Mouse (Mus musculus): Measurements from ENCODE around the gene Hmgn2. TPM values are rescaled to one million over a fixed set of nuclear protein-coding genes. Genes with fewer than 3 reads are reported as not detected.

The Hmgn2 gene
- polyA plus RNA-seq, 1 experiment from 2014 or later, result 3,367 TPM

GRCm38 (mm10) chr4:133969114-133969770, 792 bp upstream of the Hmgn2 start:
- Histone ChIP-seq H3K9ac (peak overlapping the region; percentile 97), H3K27me3 (no peaks in the 10 kb centered on the region), H3K4me1 (peaks cover 58% of the 10 kb centered on the region), H3K9me3 (replicated peaks) (no peaks in the 10 kb centered on the region), H3K4me2 (peak overlapping the region; percentile 98), H3K36me3 (ENCODE audit: poor library complexity, severe bottlenecking) (peaks cover 26% of the 10 kb centered on the region), H3K4me3 (peak overlapping the region; percentile 76), H3K27ac (peak overlapping the region; percentile 99)
- ATAC-seq, result peak; percentile 19
- 33% methylated on average over 8 of the region's 8 CpGs for WGBS

- peak overlapping the region; percentile 97 for H3K9ac ChIP-seq
- H3K4me2 ChIP-seq, result peak overlapping the region; percentile 98
- under 1% methylated on average over 15 of the region's 29 CpGs for WGBS
- peaks cover 66% of the 10 kb centered on the region for H3K4me1 ChIP-seq
- peak overlapping the region; percentile 99 for H3K27ac ChIP-seq
- H3K36me3 ChIP-seq (ENCODE audit: poor library complexity, severe bottlenecking), result peaks cover 37% of the 10 kb centered on the region
- H3K4me3 ChIP-seq, result peak overlapping the region; percentile 76
- H3K27me3 ChIP-seq, result no peaks in the 10 kb centered on the region
- no peaks in the 10 kb centered on the region for H3K9me3 ChIP-seq (replicated peaks)
- peak; percentile 82 for ATAC-seq
These were observed 642 bp downstream of the Hmgn2 start for GRCm38 (mm10) chr4:133967866-133968149.

GRCm38 (mm10) chr4:133967138-133967865, 1.1 kb downstream of the Hmgn2 start:
- peak overlapping the region; percentile 99 for H3K27ac ChIP-seq
- peaks cover 36% of the 10 kb centered on the region for H3K36me3 ChIP-seq (ENCODE audit: poor library complexity, severe bottlenecking)
- peak overlapping the region; percentile 76 for H3K4me3 ChIP-seq
- H3K4me1 ChIP-seq, result peaks cover 66% of the 10 kb centered on the region
- H3K9ac ChIP-seq, result peak overlapping the region; percentile 97
- under 1% methylated on average over 60 of the region's 101 CpGs for WGBS
- ATAC-seq, result peak; percentile 65
- no peaks in the 10 kb centered on the region for H3K27me3 ChIP-seq
- peak overlapping the region; percentile 98 for H3K4me2 ChIP-seq
- no peaks in the 10 kb centered on the region for H3K9me3 ChIP-seq (replicated peaks)

DNA sequence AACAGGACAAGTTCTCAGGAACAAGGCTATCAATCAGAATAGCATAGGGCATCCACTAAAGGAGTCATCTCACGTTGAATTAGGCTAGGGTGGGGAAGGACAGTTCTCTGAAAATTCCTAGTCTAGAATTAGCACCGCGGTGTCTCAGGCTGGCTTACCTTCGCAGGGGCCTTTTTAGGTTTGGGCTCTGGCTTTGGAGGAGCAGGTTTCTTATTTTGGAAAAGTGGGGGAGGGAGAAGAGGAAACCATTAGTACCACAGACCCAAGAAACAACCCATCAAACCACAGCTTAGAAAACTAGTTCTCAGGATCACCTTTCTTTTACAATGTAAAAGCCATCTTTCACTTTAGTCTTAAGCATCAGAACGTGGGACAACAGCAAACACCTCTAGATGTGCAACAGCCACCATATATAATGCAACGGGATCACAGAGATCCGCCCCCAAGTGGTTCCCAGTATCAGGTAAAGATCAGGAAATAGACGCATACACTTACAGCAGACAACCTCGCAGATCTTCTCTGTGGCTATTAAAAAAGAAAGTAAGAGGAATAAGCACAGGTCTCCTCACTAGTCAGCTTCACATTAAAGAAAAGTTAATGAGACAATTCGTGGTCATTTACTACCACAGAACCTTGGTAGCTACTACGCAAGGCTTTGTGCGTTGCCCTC, 2.0 kb downstream of the Hmgn2 start:
- H3K4me2 ChIP-seq, result peak overlapping the region; percentile 98
- H3K9ac ChIP-seq, result peak overlapping the region; percentile 97
- peaks cover 58% of the 10 kb centered on the region for H3K4me1 ChIP-seq
- H3K27ac ChIP-seq, result peak overlapping the region; percentile 99; the same call in 1 of the 2 replicates
- ATAC-seq, result no peak
- H3K27me3 ChIP-seq, result no peaks in the 10 kb centered on the region
- peaks cover 36% of the 10 kb centered on the region for H3K36me3 ChIP-seq (ENCODE audit: poor library complexity, severe bottlenecking)
- peak overlapping the region; percentile 76 for H3K4me3 ChIP-seq
- no peaks in the 10 kb centered on the region for H3K9me3 ChIP-seq (replicated peaks)
- WGBS, result 46% methylated on average over 12 of the region's 12 CpGs

- Histone ChIP-seq H3K4me1 (peaks cover 25% of the 10 kb centered on the region), H3K9ac (no peak overlapping the region), H3K27me3 (no peaks in the 10 kb centered on the region), H3K4me3 (no peak overlapping the region), H3K9me3 (replicated peaks) (no peaks in the 10 kb centered on the region), H3K36me3 (ENCODE audit: poor library complexity, severe bottlenecking) (peaks cover 36% of the 10 kb centered on the region), H3K4me2 (no peak overlapping the region), H3K27ac (no peak overlapping the region)
- 88% methylated on average over 7 of the region's 7 CpGs for WGBS
- ATAC-seq, result no peak
These were observed 5.9 kb downstream of the Hmgn2 start for GRCm38 (mm10) chr4:133962566-133962965.

- Histone ChIP-seq H3K36me3 (ENCODE audit: poor library complexity, severe bottlenecking) (peaks cover 15% of the 10 kb centered on the region), H3K27ac (no peak overlapping the region), H3K4me1 (0 out of 2 replicates have a peak, but pooled peaks cover 4% of the 10 kb centered on the region), H3K4me3 (no peak overlapping the region), H3K9ac (no peak overlapping the region), H3K27me3 (no peaks in the 10 kb centered on the region), H3K4me2 (no peak overlapping the region), H3K9me3 (replicated peaks) (no peaks in the 10 kb centered on the region)
- no peak for ATAC-seq
- 86% methylated on average over 1 of the region's 1 CpGs for WGBS
These were observed 9.6 kb downstream of the Hmgn2 start for GRCm38 (mm10) chr4:133958884-133959283.

- H3K9me3 ChIP-seq (replicated peaks), result no peaks in the 10 kb centered on the region
- no peak overlapping the region for H3K27ac ChIP-seq
- 81% methylated on average over 4 of the region's 4 CpGs for WGBS
- no peaks in the 10 kb centered on the region for H3K36me3 ChIP-seq (ENCODE audit: poor library complexity, severe bottlenecking)
- H3K4me1 ChIP-seq, result no peaks in the 10 kb centered on the region
- ATAC-seq, result no peak
- no peaks in the 10 kb centered on the region for H3K27me3 ChIP-seq
- no peak overlapping the region for H3K9ac ChIP-seq
- no peak overlapping the region for H3K4me3 ChIP-seq
- no peak overlapping the region for H3K4me2 ChIP-seq
These were observed 12.1 kb downstream of the Hmgn2 start for GRCm38 (mm10) chr4:133956358-133956757.

GRCm38 (mm10) chr4:133946736-133947135, 21.7 kb downstream of the Hmgn2 start:
- Histone ChIP-seq H3K9ac (no peak overlapping the region), H3K9me3 (replicated peaks) (0 out of 2 replicates have a peak, but pooled peaks cover 3% of the 10 kb centered on the region), H3K4me3 (no peak overlapping the region), H3K27ac (no peak overlapping the region), H3K4me2 (no peak overlapping the region), H3K36me3 (ENCODE audit: poor library complexity, severe bottlenecking) (no peaks in the 10 kb centered on the region), H3K4me1 (no peaks in the 10 kb centered on the region), H3K27me3 (no peaks in the 10 kb centered on the region)
- no peak for ATAC-seq
- WGBS, result 65% methylated on average over 4 of the region's 4 CpGs

DNA sequence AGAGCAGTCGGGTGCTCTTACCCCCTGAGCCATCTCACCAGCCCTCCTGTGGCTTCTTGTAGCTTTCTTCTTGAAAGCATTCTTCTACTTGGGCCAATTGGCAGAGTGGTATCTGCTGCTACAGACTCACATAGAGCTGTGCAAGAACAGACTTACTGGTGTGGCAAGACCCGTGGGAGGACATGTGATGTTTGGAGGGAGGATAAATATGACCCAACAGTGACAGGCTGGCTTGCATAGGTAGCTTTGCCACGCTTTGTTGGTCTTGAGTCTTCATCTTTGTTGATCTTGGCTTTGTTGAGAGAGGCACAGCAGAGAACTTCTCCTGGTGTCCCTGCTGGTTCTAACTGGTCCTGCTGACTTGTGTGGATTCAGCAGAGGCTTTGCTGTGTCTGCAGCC, 24.7 kb downstream of the Hmgn2 start:
- H3K9ac ChIP-seq, result no peak overlapping the region
- H3K4me1 ChIP-seq, result no peaks in the 10 kb centered on the region
- H3K4me2 ChIP-seq, result no peak overlapping the region
- no peak overlapping the region for H3K4me3 ChIP-seq
- H3K27me3 ChIP-seq, result no peaks in the 10 kb centered on the region
- ATAC-seq, result no peak
- H3K9me3 ChIP-seq (replicated peaks), result 0 out of 2 replicates have a peak, but pooled peaks cover 3% of the 10 kb centered on the region
- WGBS, result 92% methylated on average over 3 of the region's 3 CpGs
- H3K27ac ChIP-seq, result no peak overlapping the region
- no peaks in the 10 kb centered on the region for H3K36me3 ChIP-seq (ENCODE audit: poor library complexity, severe bottlenecking)

DNA sequence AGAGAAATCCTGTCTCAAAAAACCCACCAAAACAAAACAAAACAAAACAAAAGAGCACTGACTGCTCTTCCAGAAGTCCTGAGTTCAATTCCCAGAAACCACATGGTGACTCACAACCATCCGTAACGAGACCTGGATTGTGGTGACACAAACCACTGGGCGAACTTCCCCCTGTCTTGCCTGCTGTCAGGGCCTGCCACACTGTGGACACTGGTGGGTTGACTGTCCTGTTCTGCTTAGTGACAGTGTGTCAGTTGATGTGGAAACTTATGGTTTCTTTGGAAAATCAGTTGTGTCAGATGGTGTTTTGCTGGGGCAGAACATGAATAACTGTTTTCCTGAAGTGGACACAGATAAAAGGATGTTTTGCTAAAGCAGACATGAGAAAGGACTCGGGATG, 25.8 kb downstream of the Hmgn2 start:
- H3K27ac ChIP-seq, result no peak overlapping the region
- H3K9ac ChIP-seq, result no peak overlapping the region
- H3K4me3 ChIP-seq, result no peak overlapping the region
- H3K27me3 ChIP-seq, result no peaks in the 10 kb centered on the region
- no peak for ATAC-seq
- WGBS, result 85% methylated on average over 4 of the region's 4 CpGs
- H3K36me3 ChIP-seq (ENCODE audit: poor library complexity, severe bottlenecking), result no peaks in the 10 kb centered on the region
- 0 out of 2 replicates have a peak, but pooled peaks cover 3% of the 10 kb centered on the region for H3K9me3 ChIP-seq (replicated peaks)
- H3K4me1 ChIP-seq, result no peaks in the 10 kb centered on the region
- no peak overlapping the region for H3K4me2 ChIP-seq

DNA sequence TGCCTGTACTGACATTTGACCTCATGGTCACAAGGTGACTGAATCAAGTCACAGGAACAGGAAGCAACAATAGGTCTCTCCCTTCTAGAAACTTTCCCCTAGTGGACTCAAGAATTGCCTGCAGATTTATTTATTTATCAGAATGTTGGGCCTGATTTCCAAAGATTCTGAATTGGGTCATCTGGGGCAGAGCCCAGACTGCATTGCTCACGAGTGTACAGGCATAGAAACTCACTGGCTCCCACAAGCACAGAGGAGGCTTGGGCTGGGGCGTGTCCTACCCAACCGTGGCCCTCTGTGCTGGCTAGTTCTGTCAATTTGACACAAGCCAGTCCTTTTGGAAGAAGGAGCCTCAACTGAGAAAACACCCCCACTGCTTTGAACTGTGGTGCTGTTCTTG, 26.9 kb downstream of the Hmgn2 start:
- no peaks in the 10 kb centered on the region for H3K4me1 ChIP-seq
- no peak for ATAC-seq
- 65% methylated on average over 3 of the region's 3 CpGs for WGBS
- H3K27ac ChIP-seq, result no peak overlapping the region
- no peak overlapping the region for H3K4me2 ChIP-seq
- no peaks in the 10 kb centered on the region for H3K36me3 ChIP-seq (ENCODE audit: poor library complexity, severe bottlenecking)
- H3K9me3 ChIP-seq (replicated peaks), result 0 out of 2 replicates have a peak, but pooled peaks cover 3% of the 10 kb centered on the region
- H3K27me3 ChIP-seq, result no peaks in the 10 kb centered on the region
- H3K9ac ChIP-seq, result no peak overlapping the region
- no peak overlapping the region for H3K4me3 ChIP-seq

Measured in forebrain, embryonic 13.5 days (tissue).